8 mouse cellular contexts compared by ENCODE assay signal in genomic region chr9:99242035-99242434, GRCm38 (mm10). TPM values are rescaled to one million over a fixed set of nuclear protein-coding genes. Genes with fewer than 3 reads are reported as not detected.
A peak's percentile ranks its signal among the peaks of the same experiment; 100 is the strongest.
DNase-seq lines count a peak whose midpoint lies in the region; ATAC-seq and TF ChIP-seq lines count a peak whose summit lies in the region.

No protein-coding gene starts in this region.

- H3K36me3 ChIP-seq in kidney, adult 2 months (ENCODE audit: control insufficient read depth, insufficient read depth, low read length) = no peaks in the 10 kb centered on the region
- H3K36me3 ChIP-seq in limb, embryonic 13.5 days = peaks cover 5% of the 10 kb centered on the region
- H3K36me3 ChIP-seq in stomach, embryonic 16.5 days (ENCODE audit: control insufficient read depth, insufficient read depth, low read length) = 0 out of 2 replicates have a peak, but pooled peaks cover 3% of the 10 kb centered on the region

- no peak for TF ChIP-seq POLR2A in kidney, adult 2 months (IDR thresholded peaks at IDR 0.05; ENCODE audit: low read depth, low read length)

- H3K9me3 ChIP-seq in limb, embryonic 13.5 days = no peaks in the 10 kb centered on the region
- H3K9me3 ChIP-seq in stomach, embryonic 16.5 days (replicated peaks; ENCODE audit: control insufficient read depth, low read length) = no peaks in the 10 kb centered on the region

- no peaks in the 10 kb centered on the region for H3K27me3 ChIP-seq in kidney, adult 2 months (replicated peaks; ENCODE audit: control insufficient read depth, insufficient read depth, low read length)
- H3K27me3 ChIP-seq in limb, embryonic 13.5 days = no peaks in the 10 kb centered on the region
- no peaks in the 10 kb centered on the region for H3K27me3 ChIP-seq in stomach, embryonic 16.5 days (ENCODE audit: control insufficient read depth, insufficient read depth, low read length)

- ATAC-seq in limb, embryonic 13.5 days (ENCODE audit: low FRiP score, low read depth) = no peak
- 0 out of 2 replicates have a peak, but pooled peaks have one; percentile 13 for ATAC-seq in monocyte, adult 5-6 weeks (replicated peaks; ENCODE audit: insufficient number of reproducible peaks, low FRiP score, low TSS enrichment, poor library complexity, severe bottlenecking)
- no peak for ATAC-seq in stomach, embryonic 16.5 days (ENCODE audit: insufficient read depth, low FRiP score)

- TF ChIP-seq CTCF in kidney, adult 2 months (conservative IDR thresholded peaks at IDR 0.05; ENCODE audit: insufficient read depth, insufficient read length, low read depth, low read length) = peak; percentile 84

- peak overlapping the region; percentile 73; the same call in 1 of the 2 replicates for H3K4me2 ChIP-seq in limb, embryonic 13.5 days (replicated peaks)
- peak overlapping the region; percentile 81 for H3K4me2 ChIP-seq in stomach, embryonic 16.5 days (ENCODE audit: low read depth, low read length)

- peaks cover 2% of the 10 kb centered on the region; the same call in 1 of the 2 replicates for H3K4me1 ChIP-seq in kidney, adult 2 months (ENCODE audit: control insufficient read depth, insufficient read depth, low read length)
- peaks cover 14% of the 10 kb centered on the region; the same call in 1 of the 2 replicates for H3K4me1 ChIP-seq in limb, embryonic 13.5 days
- H3K4me1 ChIP-seq in stomach, embryonic 16.5 days (ENCODE audit: control insufficient read depth, insufficient read depth, low read length) = peaks cover 10% of the 10 kb centered on the region; the same call in 1 of the 2 replicates

- no peak overlapping the region for H3K4me3 ChIP-seq in kidney, adult 2 months (ENCODE audit: insufficient read depth, low read depth, low read length)
- H3K4me3 ChIP-seq in limb, embryonic 13.5 days = no peak overlapping the region
- H3K4me3 ChIP-seq in stomach, embryonic 16.5 days (replicated peaks; ENCODE audit: low read length) = no peak overlapping the region

- no peak overlapping the region for H3K27ac ChIP-seq in kidney, adult 2 months (ENCODE audit: insufficient read depth, low read depth, low read length)
- no peak overlapping the region for H3K27ac ChIP-seq in limb, embryonic 13.5 days
- H3K27ac ChIP-seq in stomach, embryonic 16.5 days (ENCODE audit: low read length) = no peak overlapping the region

- peak; percentile 91 for DNase-seq in heart, adult 11 months
- no peak for DNase-seq in heart, postnatal 25 days (ENCODE audit: low spot score)
- DNase-seq in cerebellum, adult 9-10 months = peak; percentile 67
- peak; percentile 22 to 29 for DNase-seq in gastrocnemius, postnatal 36 days
- peak; percentile 66 for DNase-seq in kidney, adult 2 months

- no peak overlapping the region for H3K9ac ChIP-seq in limb, embryonic 13.5 days
- no peak overlapping the region for H3K9ac ChIP-seq in stomach, embryonic 16.5 days (ENCODE audit: low read length)

- WGBS in kidney, adult 2 months = 1% methylated on average over 7 of the region's 7 CpGs
- WGBS in limb, embryonic 13.5 days = 5% methylated on average over 7 of the region's 7 CpGs
- 2% methylated on average over 7 of the region's 7 CpGs for WGBS in stomach, embryonic 16.5 days

- intact Hi-C loops in heart, postnatal 25 days (cut with DNase I) = loop anchor here (1.0 to 10.0 kb wide), 7 partner anchors 100 to 627 kb away; partner anchors contain the start of genes Faim, Mras and Pik3cb
- intact Hi-C loops in gastrocnemius, postnatal 36 days (cut with DNase I) = loop anchor here (1.0 to 10.0 kb wide), 5 partner anchors 100 to 637 kb away; partner anchors contain the start of genes Mrps22 and Pik3cb

RNA-seq across cellular contexts. Expression of gene Cep70, which starts 1.1 kb away (rescaled TPM):
- total RNA-seq in heart, postnatal 25 days (2021) = 1 to 10 TPM; 5.6 to 6.3 TPM
- total RNA-seq in gastrocnemius, postnatal 36 days (2021) = 1 to 10 TPM; 2.0 to 3.1 TPM
- polyA plus RNA-seq in kidney, adult 2 months (2012; rRNA removed) = 1.4 and 2.2 TPM in 2 replicates
- 41.9 and 42.0 TPM in 2 replicates for polyA plus RNA-seq in limb, embryonic 13.5 days (2015; fragmentation: Nextera tagmentation; extraction: Ambion mirVana)
- total RNA-seq in monocyte, adult 5-6 weeks (2017) = 24.1 to 37.1 TPM (median 29.0 TPM) in 3 replicates
- polyA plus RNA-seq in stomach, embryonic 16.5 days (2015; fragmentation: Nextera tagmentation; extraction: Ambion mirVana) = 23.9 and 29.3 TPM in 2 replicates

RNA-seq across cellular contexts. Expression of gene Faiml, which starts 5.0 kb away (rescaled TPM):
- not detected for total RNA-seq in heart, postnatal 25 days (2021)
- not detected for total RNA-seq in gastrocnemius, postnatal 36 days (2021)
- not detected in 2 replicates for polyA plus RNA-seq in kidney, adult 2 months (2012; rRNA removed)
- polyA plus RNA-seq in limb, embryonic 13.5 days (2015; fragmentation: Nextera tagmentation; extraction: Ambion mirVana) = not detected in 2 replicates
- total RNA-seq in monocyte, adult 5-6 weeks (2017) = not detected in 3 replicates
- not detected in 2 replicates for polyA plus RNA-seq in stomach, embryonic 16.5 days (2015; fragmentation: Nextera tagmentation; extraction: Ambion mirVana)
